Mouse (Mus musculus) kidney, postnatal 14 days (tissue): ENCODE results near the gene Psma4.

Source experiments
- DNase-seq: peaks from one replicate; pipeline ENCODE4 v3.0.0; 2022; ENCODE audit warnings: mixed read lengths

The Psma4 gene

GRCm38 (mm10) chr9:54990362-54990761 lies 39.8 kb downstream of the Psma4 start:
- no peak for DNase-seq

- no peak for DNase-seq
These were observed 43.8 kb downstream of the Psma4 start for GRCm38 (mm10) chr9:54994381-54994780.

- no peak for DNase-seq
These were observed 45.1 kb downstream of the Psma4 start for GRCm38 (mm10) chr9:54995645-54996044.

- no peak for DNase-seq
These were observed 53.0 kb downstream of the Psma4 start for GRCm38 (mm10) chr9:55003609-55004008.
